Mouse (Mus musculus) MEL (cell line): ENCODE measurements around the gene Ly6g6d. TPM values are rescaled to one million over a fixed set of nuclear protein-coding genes. Genes with fewer than 3 reads are reported as not detected.

Experiments used
- EP300 ChIP-seq, 2 experiments: IDR thresholded peaks; 2 replicates each; pipeline ENCODE4 v1.6.1; 2011; ENCODE audit warnings: improper control_type of control experiment in 2 of 2, low read length in 2 of 2, low read depth in 1 of 2, mild to moderate bottlenecking in 1 of 2
- GABPA ChIP-seq: IDR thresholded peaks from 2 replicates; pipeline ENCODE4 v1.6.1; 2012; ENCODE audit warnings: low read depth, mild to moderate bottlenecking, inconsistent platforms, low read length, improper control_type of control experiment, moderate library complexity
- KAT2A ChIP-seq: conservative IDR thresholded peaks from 2 replicates; pipeline ENCODE4 v1.6.1; 2012; ENCODE audit warnings: low read depth, low read length, improper control_type of control experiment, inconsistent platforms
- MEF2A ChIP-seq: IDR thresholded peaks from 2 replicates; pipeline ENCODE4 v1.6.1; 2014; ENCODE audit warnings: low read depth, mild to moderate bottlenecking, inconsistent platforms, low read length, improper control_type of control experiment; ENCODE audit not compliant: poor library complexity, insufficient replicate concordance, severe bottlenecking; ENCODE audit errors: extremely low read depth
- MYC ChIP-seq: IDR thresholded peaks from 2 replicates; pipeline ENCODE4 v1.6.1; 2011; ENCODE audit warnings: low read depth, mild to moderate bottlenecking, low read length, improper control_type of control experiment, moderate library complexity
- POLR2AphosphoS5 ChIP-seq: IDR thresholded peaks from 2 replicates; pipeline ENCODE4 v1.6.1; 2012; ENCODE audit warnings: low read depth, borderline replicate concordance, mild to moderate bottlenecking, inconsistent platforms, low read length, moderate library complexity, mixed read lengths
- RCOR1 ChIP-seq: IDR thresholded peaks from 2 replicates; pipeline ENCODE4 v1.6.1; 2012; ENCODE audit warnings: low read depth, mild to moderate bottlenecking, inconsistent platforms, low read length, improper control_type of control experiment
- TAL1 ChIP-seq: IDR thresholded peaks from 2 replicates; pipeline ENCODE4 v1.6.1; 2012; ENCODE audit warnings: mild to moderate bottlenecking, inconsistent platforms, low read length, moderate library complexity, mixed read lengths
- TBP ChIP-seq: IDR thresholded peaks from 2 replicates; pipeline ENCODE4 v1.8.0; 2011; ENCODE audit warnings: low read depth, low read length, improper control_type of control experiment
- TCF12 ChIP-seq: IDR thresholded peaks from 2 replicates; pipeline ENCODE4 v1.6.1; 2014; ENCODE audit warnings: low read depth, mild to moderate bottlenecking, inconsistent platforms, low read length, improper control_type of control experiment, moderate library complexity
- USF1 ChIP-seq: IDR thresholded peaks from 2 replicates; pipeline ENCODE4 v1.6.1; 2014; ENCODE audit warnings: low read depth, mild to moderate bottlenecking, inconsistent platforms, low read length, improper control_type of control experiment, moderate library complexity
- ZKSCAN1 ChIP-seq: IDR thresholded peaks from 2 replicates; pipeline ENCODE4 v1.6.1; 2012; ENCODE audit warnings: low read depth, mild to moderate bottlenecking, inconsistent platforms, low read length, improper control_type of control experiment, moderate library complexity
- ZMIZ1 ChIP-seq: IDR thresholded peaks from 2 replicates; pipeline ENCODE4 v1.6.1; 2012; ENCODE audit warnings: low read depth, mild to moderate bottlenecking, inconsistent platforms, low read length, improper control_type of control experiment, moderate library complexity
- polyA plus RNA-seq, 2 experiments: library from polyadenylated mRNA; stranded (reverse) in 1 of 2; unstranded in 1 of 2; fragments of >175 nt in 1 of 2; fragments of >200 nt in 1 of 2; gene quantifications; 2 replicates each; pipeline versions ENCODE4 v1.2.1 to v1.2.4; 2012; ENCODE audit warnings: low replicate concordance in 2 of 2, low read depth in 1 of 2; ENCODE audit not compliant: insufficient read length in 2 of 2, insufficient read depth in 1 of 2, missing spikeins in 1 of 2
- total RNA-seq: library from RNA; depleted of rRNA; stranded (reverse); fragments of 300-350 nt; gene quantifications from 2 replicates; pipeline ENCODE4 v1.2.3, GENCODE M21; 2012; rRNA removed

Ly6g6d gene
- total and polyA plus RNA-seq, 3 experiments = 4.4 to 5.5 TPM; not detected in 1

DNA sequence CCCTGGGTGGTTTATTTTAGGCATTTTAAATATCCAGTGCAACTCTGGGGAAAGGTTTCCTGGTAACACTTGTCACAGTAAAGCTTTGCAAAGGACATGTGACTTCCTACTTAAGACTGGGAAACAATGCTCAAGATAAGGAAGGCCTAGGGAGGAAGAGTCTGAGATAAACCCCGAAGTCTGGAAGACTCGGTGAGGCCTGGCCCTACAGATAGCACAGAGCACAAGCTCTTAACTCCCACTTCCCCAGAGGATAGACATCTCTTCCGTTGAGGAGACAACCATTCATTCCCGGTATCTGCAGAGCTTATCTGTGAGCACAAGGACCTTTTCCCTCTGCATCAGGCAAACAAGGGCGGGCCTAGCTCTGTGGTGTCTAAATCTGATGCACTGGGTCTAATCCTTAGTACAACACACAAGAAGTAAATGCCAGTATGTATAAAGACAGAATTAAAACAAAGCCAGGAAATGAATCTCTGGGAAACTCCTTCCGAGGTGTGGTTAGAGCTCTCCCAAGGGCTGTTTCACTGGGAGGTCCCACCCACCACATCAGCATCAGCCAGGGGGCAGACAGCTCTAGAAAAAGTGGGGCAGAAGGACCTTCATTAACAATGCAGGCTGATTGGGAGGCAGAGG is 55.9 kb downstream of the Ly6g6d start (continued):
- TF ChIP-seq USF1 (peak; percentile 96), TBP (peak; percentile 73), POLR2AphosphoS5 (no peak), KAT2A (0 out of 2 replicates have a peak, but pooled peaks have one; percentile 50), MEF2A (peak; percentile 64; the same call in 1 of the 2 replicates), MYC (peak; percentile 92; the same call in 1 of the 2 replicates), TCF12 (peak; percentile 99), ZKSCAN1 (no peak), TAL1 (peak; percentile 99), RCOR1 (peak; percentile 97), EP300 (IDR thresholded peaks at IDR 0.05; ENCODE audit: low read depth in 1 of 2, low read length in 2 of 2) (peak; percentile 100), ZMIZ1 (no peak), GABPA (no peak)

Other genes starting within 250 kb of the Ly6g6d start
Only the 30 nearest of the 46 such genes appear.
- 0.04 TPM in 1 of 2 replicates, not detected in the other for gene Hspa1b, start 118.8 kb downstream of the Ly6g6d start, total RNA-seq
- gene Hspa1b, start 118.8 kb downstream of the Ly6g6d start, polyA plus RNA-seq = not detected
- not detected in 2 replicates for gene Gm20481, start 108.2 kb downstream of the Ly6g6d start, total RNA-seq
- gene Gm20481, start 108.2 kb downstream of the Ly6g6d start, polyA plus RNA-seq = not detected
- 0.07 TPM in 1 of 2 replicates, not detected in the other for gene Hspa1a, start 105.9 kb downstream of the Ly6g6d start, total RNA-seq
- gene Hspa1a, start 105.9 kb downstream of the Ly6g6d start, polyA plus RNA-seq = not detected
- gene Hspa1l, start 105.4 kb downstream of the Ly6g6d start, total RNA-seq = 0.07 and 0.15 TPM in 2 replicates
- gene Hspa1l, start 105.4 kb downstream of the Ly6g6d start, polyA plus RNA-seq = 1 to 10 TPM in 1 of 2 experiments, not detected in 1; 1.6 TPM
- 50.6 and 57.9 TPM in 2 replicates for gene Lsm2, start 96.2 kb downstream of the Ly6g6d start, total RNA-seq
- gene Lsm2, start 96.2 kb downstream of the Ly6g6d start, polyA plus RNA-seq = 100 to 1,000 TPM in 1 of 2 experiments, not detected in 1; 180 TPM
- gene Vars, start 77.1 kb downstream of the Ly6g6d start, total RNA-seq = 149 and 158 TPM in 2 replicates
- 100 to 1,000 TPM in 1 of 2 experiments, not detected in 1; 251 TPM for gene Vars, start 77.1 kb downstream of the Ly6g6d start, polyA plus RNA-seq
- 9.7 and 10.4 TPM in 2 replicates for gene Vwa7, start 61.5 kb downstream of the Ly6g6d start, total RNA-seq
- 1 to 10 TPM in 1 of 2 experiments, not detected in 1; 9.8 TPM for gene Vwa7, start 61.5 kb downstream of the Ly6g6d start, polyA plus RNA-seq
- gene Sapcd1, start 50.0 kb downstream of the Ly6g6d start, total RNA-seq = 161 and 164 TPM in 2 replicates
- 100 to 1,000 TPM in 1 of 2 experiments, not detected in 1; 124 TPM for gene Sapcd1, start 50.0 kb downstream of the Ly6g6d start, polyA plus RNA-seq
- gene Msh5, start 31.3 kb downstream of the Ly6g6d start, total RNA-seq = 17.9 and 26.3 TPM in 2 replicates
- gene Msh5, start 31.3 kb downstream of the Ly6g6d start, polyA plus RNA-seq = 10 to 100 TPM in 1 of 2 experiments, not detected in 1; 29.0 TPM
- gene Clic1, start 28.1 kb downstream of the Ly6g6d start, total RNA-seq = 285 and 333 TPM in 2 replicates
- 100 to 1,000 TPM; 309 to 335 TPM for gene Clic1, start 28.1 kb downstream of the Ly6g6d start, polyA plus RNA-seq
- gene Ddah2, start 19.0 kb downstream of the Ly6g6d start, total RNA-seq = 9.9 and 11.1 TPM in 2 replicates
- 1 to 10 TPM in 1 of 2 experiments, not detected in 1; 8.6 TPM for gene Ddah2, start 19.0 kb downstream of the Ly6g6d start, polyA plus RNA-seq
- not detected in 2 replicates for gene Ly6g6c, start 12.7 kb downstream of the Ly6g6d start, total RNA-seq
- under 1 TPM in 1 of 2 experiments, not detected in 1; 0.24 TPM for gene Ly6g6c, start 12.7 kb downstream of the Ly6g6d start, polyA plus RNA-seq
- gene Mpig6b, start 11.9 kb downstream of the Ly6g6d start, total RNA-seq = not detected in 2 replicates
- not detected for gene Mpig6b, start 11.9 kb downstream of the Ly6g6d start, polyA plus RNA-seq
- 0.23 TPM in 1 of 2 replicates, not detected in the other for gene Ly6g6e, start 1.2 kb downstream of the Ly6g6d start, total RNA-seq
- gene Ly6g6e, start 1.2 kb downstream of the Ly6g6d start, polyA plus RNA-seq = not detected
- 1.4 and 3.0 TPM in 2 replicates for gene Ly6g6f, start 7.5 kb upstream of the Ly6g6d start, total RNA-seq
- under 1 TPM in 1 of 2 experiments, not detected in 1; 0.88 TPM for gene Ly6g6f, start 7.5 kb upstream of the Ly6g6d start, polyA plus RNA-seq
- 86.9 and 126 TPM in 2 replicates for gene Abhd16a, start 11.2 kb upstream of the Ly6g6d start, total RNA-seq
- gene Abhd16a, start 11.2 kb upstream of the Ly6g6d start, polyA plus RNA-seq = 10 to 100 TPM in 1 of 2 experiments, not detected in 1; 96.1 TPM
- not detected in 2 replicates for gene Ly6g5c, start 30.2 kb upstream of the Ly6g6d start, total RNA-seq
- not detected for gene Ly6g5c, start 30.2 kb upstream of the Ly6g6d start, polyA plus RNA-seq
- 0.49 and 0.65 TPM in 2 replicates for gene Ly6g5b, start 37.4 kb upstream of the Ly6g6d start, total RNA-seq
- 1 to 10 TPM in 1 of 2 experiments, not detected in 1; 1.4 TPM for gene Ly6g5b, start 37.4 kb upstream of the Ly6g6d start, polyA plus RNA-seq
- gene Gpank1, start 43.4 kb upstream of the Ly6g6d start, total RNA-seq = 44.7 and 44.9 TPM in 2 replicates
- gene Gpank1, start 43.4 kb upstream of the Ly6g6d start, polyA plus RNA-seq = 10 to 100 TPM in 1 of 2 experiments, not detected in 1; 40.4 TPM
- 193 and 222 TPM in 2 replicates for gene Csnk2b, start 44.0 kb upstream of the Ly6g6d start, total RNA-seq
- 100 to 1,000 TPM in 1 of 2 experiments, not detected in 1; 607 TPM for gene Csnk2b, start 44.0 kb upstream of the Ly6g6d start, polyA plus RNA-seq
- gene D17H6S53E, start 48.3 kb upstream of the Ly6g6d start, total RNA-seq = 9.3 and 13.6 TPM in 2 replicates
- 10 to 100 TPM in 1 of 2 experiments, not detected in 1; 11.6 TPM for gene D17H6S53E, start 48.3 kb upstream of the Ly6g6d start, polyA plus RNA-seq
- 0.15 TPM in 1 of 2 replicates, not detected in the other for gene Apom, start 54.0 kb upstream of the Ly6g6d start, total RNA-seq
- gene Apom, start 54.0 kb upstream of the Ly6g6d start, polyA plus RNA-seq = under 1 TPM in 1 of 2 experiments, not detected in 1; 0.79 TPM
- gene Bag6, start 57.1 kb upstream of the Ly6g6d start, total RNA-seq = 98.2 and 102 TPM in 2 replicates
- 100 to 1,000 TPM in 1 of 2 experiments, not detected in 1; 283 TPM for gene Bag6, start 57.1 kb upstream of the Ly6g6d start, polyA plus RNA-seq
- 87.6 and 102 TPM in 2 replicates for gene Prrc2a, start 86.8 kb upstream of the Ly6g6d start, total RNA-seq
- gene Prrc2a, start 86.8 kb upstream of the Ly6g6d start, polyA plus RNA-seq = 100 to 1,000 TPM in 1 of 2 experiments, 10 to 100 TPM in 1; 71.0 to 663 TPM
- gene Aif1, start 98.0 kb upstream of the Ly6g6d start, total RNA-seq = 0.29 and 0.42 TPM in 2 replicates
- under 1 TPM in 1 of 2 experiments, not detected in 1; 0.45 TPM for gene Aif1, start 98.0 kb upstream of the Ly6g6d start, polyA plus RNA-seq
- 15.2 and 16.9 TPM in 2 replicates for gene Lst1, start 110.4 kb upstream of the Ly6g6d start, total RNA-seq
- gene Lst1, start 110.4 kb upstream of the Ly6g6d start, polyA plus RNA-seq = 10 to 100 TPM in 1 of 2 experiments, not detected in 1; 29.0 TPM
- 0.75 and 1.1 TPM in 2 replicates for gene Ltb, start 116.4 kb upstream of the Ly6g6d start, total RNA-seq
- gene Ltb, start 116.4 kb upstream of the Ly6g6d start, polyA plus RNA-seq = 1 to 10 TPM in 1 of 2 experiments, not detected in 1; 1.5 TPM
- gene Tnf, start 123.9 kb upstream of the Ly6g6d start, total RNA-seq = 0.95 and 1.2 TPM in 2 replicates
- gene Tnf, start 123.9 kb upstream of the Ly6g6d start, polyA plus RNA-seq = 1 to 10 TPM in 1 of 2 experiments, not detected in 1; 2.0 TPM
- gene Lta, start 127.3 kb upstream of the Ly6g6d start, total RNA-seq = not detected in 2 replicates
- gene Lta, start 127.3 kb upstream of the Ly6g6d start, polyA plus RNA-seq = under 1 TPM in 1 of 2 experiments, not detected in 1; 0.24 TPM
- gene Gm16181, start 142.8 kb upstream of the Ly6g6d start, total RNA-seq = not detected in 2 replicates
- gene Gm16181, start 142.8 kb upstream of the Ly6g6d start, polyA plus RNA-seq = under 1 TPM in 1 of 2 experiments, not detected in 1; 0.58 TPM